Mouse (Mus musculus): Measurements from ENCODE around the gene Ugt2a1. TPM values are rescaled to one million over a fixed set of nuclear protein-coding genes. Genes with fewer than 3 reads are reported as not detected.
"Not testable (repeated sequence)": the region's sequence is repeated elsewhere in the genome, so short reads cannot be mapped to it uniquely, and the experiment has no call there.

Ugt2a1 gene
- not detected in 2 replicates for polyA plus RNA-seq (2014; fragmentation: Nextera tagmentation; extraction: Ambion mirVana)

- no peak within 1 kb of the TSS for H3K4me3 ChIP-seq (ENCODE audit: low read depth, low read length)
- no peak within 1 kb of the TSS for H3K9ac ChIP-seq (ENCODE audit: low read length)
- H3K27ac ChIP-seq (replicated peaks; ENCODE audit: low read depth, low read length) = no peak within 1 kb of the TSS
- H3K27me3 ChIP-seq (ENCODE audit: control insufficient read depth, insufficient read depth, low read length) = no peaks in the 10 kb centered on the region
- ATAC-seq (ENCODE audit: insufficient number of reproducible peaks, low FRiP score, low TSS enrichment, low read depth) (no peak), DNase-seq (ENCODE audit: low spot score) (no peak)
- no peaks in the 10 kb centered on the region for H3K4me1 ChIP-seq (ENCODE audit: control insufficient read depth, insufficient read depth, low read length)
- H3K4me2 ChIP-seq (ENCODE audit: low read depth, severe bottlenecking) = no peak within 1 kb of the TSS
- no peaks in the 10 kb centered on the region for H3K36me3 ChIP-seq (ENCODE audit: control insufficient read depth, insufficient read depth, low read length)
- WGBS = 87% methylated on average over 1 of the region's 1 CpGs
- H3K9me3 ChIP-seq (ENCODE audit: control insufficient read depth, low read length) = no peaks in the 10 kb centered on the region
Measured at GRCm38 (mm10) chr5:87490771-87491170, at the start of gene Ugt2a1. Gene Ugt2a1, minus strand, starts transcription at chr5:87490871.

DNA sequence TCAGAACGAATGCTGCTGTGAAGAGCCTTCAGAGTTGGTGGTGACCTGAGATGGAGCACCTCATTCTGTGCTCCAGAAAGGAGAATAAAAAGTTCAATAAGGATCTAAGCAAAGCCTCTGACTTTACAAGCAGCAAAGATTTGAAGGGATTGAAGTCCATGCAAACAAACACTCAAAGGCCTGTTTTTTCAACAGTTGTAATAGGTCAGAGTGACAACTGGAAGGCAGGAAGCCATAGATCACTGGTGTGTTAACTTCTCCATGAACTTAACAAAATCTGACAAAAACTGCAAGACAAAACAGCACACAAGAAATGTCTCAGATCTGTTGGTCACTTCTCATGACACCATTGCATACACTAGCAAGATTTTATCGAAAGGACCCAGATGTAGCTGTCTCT lies 47.4 kb upstream of the Ugt2a1 start, which contains the start of gene Sult1b1:
Gene Sult1b1, minus strand, starts transcription at position 85 of the 400 bp plus-strand sequence.
- H3K27ac ChIP-seq (replicated peaks; ENCODE audit: low read depth, low read length) = no peak within 1 kb of the TSS
- DNase-seq (ENCODE audit: low spot score) (no peak), ATAC-seq (ENCODE audit: insufficient number of reproducible peaks, low FRiP score, low TSS enrichment, low read depth) (no peak)
- H3K9ac ChIP-seq (ENCODE audit: low read length) = no peak within 1 kb of the TSS
- H3K9me3 ChIP-seq (ENCODE audit: control insufficient read depth, low read length) = no peaks in the 10 kb centered on the region
- H3K27me3 ChIP-seq (ENCODE audit: control insufficient read depth, insufficient read depth, low read length) = no peaks in the 10 kb centered on the region
- H3K4me2 ChIP-seq (ENCODE audit: low read depth, severe bottlenecking) = no peak within 1 kb of the TSS
- H3K4me1 ChIP-seq (ENCODE audit: control insufficient read depth, insufficient read depth, low read length) = no peaks in the 10 kb centered on the region
- H3K4me3 ChIP-seq (ENCODE audit: low read depth, low read length) = no peak within 1 kb of the TSS
- H3K36me3 ChIP-seq (ENCODE audit: control insufficient read depth, insufficient read depth, low read length) = no peaks in the 10 kb centered on the region
- 90% methylated on average over 2 of the region's 2 CpGs for WGBS

DNA sequence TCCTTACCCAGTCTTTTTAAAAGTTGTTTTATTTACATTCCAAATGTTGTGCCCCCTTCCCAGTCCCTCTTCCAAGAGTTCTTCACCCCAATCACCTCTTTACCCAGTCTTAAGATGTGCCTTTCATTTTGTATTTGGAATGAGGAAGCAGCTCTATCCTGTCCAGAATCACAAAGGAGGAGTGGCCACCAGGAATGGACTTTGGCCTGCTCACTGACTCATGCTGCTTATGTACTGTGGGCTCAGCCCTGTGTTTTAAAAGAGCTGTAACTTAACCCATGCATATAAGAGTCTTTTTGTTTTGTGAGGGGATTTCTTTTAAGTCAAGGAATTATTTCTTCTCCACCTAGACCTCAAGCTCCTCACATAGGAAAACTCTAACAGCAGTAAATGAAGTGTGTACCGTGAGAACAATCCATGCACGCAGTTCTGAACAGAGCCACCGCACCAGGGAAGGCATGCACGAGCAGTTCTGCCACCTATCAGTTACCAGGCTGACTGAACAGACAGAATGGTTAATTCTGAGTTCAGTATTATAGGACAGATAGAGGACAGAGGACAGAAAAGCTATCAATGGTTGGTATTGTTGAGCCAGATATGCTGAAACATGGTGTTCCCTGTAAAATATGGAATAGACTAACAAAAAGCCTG lies 45.4 kb upstream of the Ugt2a1 start:
- Histone ChIP-seq H3K27ac (replicated peaks; ENCODE audit: low read depth, low read length) (no peak overlapping the region), H3K36me3 (ENCODE audit: control insufficient read depth, insufficient read depth, low read length) (no peaks in the 10 kb centered on the region), H3K4me3 (ENCODE audit: low read depth, low read length) (no peak overlapping the region), H3K9me3 (ENCODE audit: control insufficient read depth, low read length) (no peaks in the 10 kb centered on the region), H3K4me1 (ENCODE audit: control insufficient read depth, insufficient read depth, low read length) (no peaks in the 10 kb centered on the region), H3K4me2 (ENCODE audit: low read depth, severe bottlenecking) (no peak overlapping the region), H3K27me3 (ENCODE audit: control insufficient read depth, insufficient read depth, low read length) (no peaks in the 10 kb centered on the region), H3K9ac (ENCODE audit: low read length) (no peak overlapping the region)
- ATAC-seq (ENCODE audit: insufficient number of reproducible peaks, low FRiP score, low TSS enrichment, low read depth) (no peak), DNase-seq (ENCODE audit: low spot score) (no peak)
- WGBS = 86% methylated on average over 4 of the region's 4 CpGs

DNA sequence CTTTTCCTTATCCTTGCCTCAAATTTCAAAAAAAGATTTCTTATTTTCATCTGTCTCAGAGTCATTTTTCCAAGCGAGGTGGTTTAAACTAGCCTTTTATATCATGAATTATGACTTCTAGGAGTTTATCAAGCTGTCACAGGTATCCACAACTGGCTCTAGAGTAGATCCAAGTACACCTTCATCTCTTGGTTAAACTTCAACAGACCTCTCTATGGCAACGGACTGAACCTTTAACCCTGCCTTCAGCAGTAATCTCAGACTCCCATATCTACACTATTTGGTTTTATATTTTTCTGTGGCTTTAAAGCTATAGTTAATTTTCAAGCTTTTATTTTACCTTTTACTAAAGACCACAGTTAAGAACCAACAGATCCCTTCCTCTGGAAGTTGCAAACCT lies 41.6 kb upstream of the Ugt2a1 start:
- no peak for ATAC-seq (ENCODE audit: insufficient number of reproducible peaks, low FRiP score, low TSS enrichment, low read depth)
- H3K4me3 ChIP-seq (ENCODE audit: low read depth, low read length) = no peak overlapping the region
- WGBS = 80% methylated on average over 2 of the region's 2 CpGs

DNA sequence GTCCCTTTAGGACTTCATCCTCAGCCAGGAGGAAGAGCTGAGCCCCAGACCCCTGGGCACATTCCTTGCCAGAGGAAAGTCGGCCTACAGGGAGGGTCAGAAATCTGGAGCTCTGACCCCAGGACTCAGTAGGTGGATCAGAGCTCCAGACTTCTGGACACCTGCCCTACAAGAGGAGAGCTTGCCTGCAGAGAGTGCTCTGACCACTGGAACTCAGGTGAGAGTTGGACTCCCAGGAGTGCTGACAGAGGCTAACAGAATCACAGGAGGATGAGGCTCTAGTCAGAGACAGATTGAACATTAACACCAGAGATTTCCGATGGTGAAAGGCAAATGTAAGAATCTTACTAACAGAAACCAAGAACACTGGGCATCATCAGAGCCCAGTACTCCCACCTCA lies 32.9 kb upstream of the Ugt2a1 start:
- not testable (repeated sequence) for H3K4me1 ChIP-seq (ENCODE audit: control insufficient read depth, insufficient read depth, low read length); H3K27ac ChIP-seq (replicated peaks; ENCODE audit: low read depth, low read length); H3K27me3 ChIP-seq (ENCODE audit: control insufficient read depth, insufficient read depth, low read length); H3K9me3 ChIP-seq (ENCODE audit: control insufficient read depth, low read length); H3K4me3 ChIP-seq (ENCODE audit: low read depth, low read length); H3K9ac ChIP-seq (ENCODE audit: low read length); H3K36me3 ChIP-seq (ENCODE audit: control insufficient read depth, insufficient read depth, low read length); ATAC-seq (ENCODE audit: insufficient number of reproducible peaks, low FRiP score, low TSS enrichment, low read depth); DNase-seq (ENCODE audit: low spot score); H3K4me2 ChIP-seq (ENCODE audit: low read depth, severe bottlenecking)
- 94% methylated on average over 2 of the region's 2 CpGs for WGBS

More for the DNA sequence above, 41.6 kb upstream of the Ugt2a1 start:
- Histone ChIP-seq H3K27me3 (ENCODE audit: control insufficient read depth, insufficient read depth, low read length) (no peaks in the 10 kb centered on the region), H3K36me3 (ENCODE audit: control insufficient read depth, insufficient read depth, low read length) (no peaks in the 10 kb centered on the region), H3K27ac (replicated peaks; ENCODE audit: low read depth, low read length) (no peak overlapping the region), H3K9ac (ENCODE audit: low read length) (no peak overlapping the region), H3K4me2 (ENCODE audit: low read depth, severe bottlenecking) (no peak overlapping the region), H3K4me1 (ENCODE audit: control insufficient read depth, insufficient read depth, low read length) (no peaks in the 10 kb centered on the region), H3K9me3 (ENCODE audit: control insufficient read depth, low read length) (no peaks in the 10 kb centered on the region)
- DNase-seq (ENCODE audit: low spot score) = no peak

GRCm38 (mm10) chr5:87505776-87506458 lies 15.2 kb upstream of the Ugt2a1 start:
- no peak for ATAC-seq (ENCODE audit: insufficient number of reproducible peaks, low FRiP score, low TSS enrichment, low read depth)
- Histone ChIP-seq H3K27ac (replicated peaks; ENCODE audit: low read depth, low read length) (no peak overlapping the region), H3K27me3 (ENCODE audit: control insufficient read depth, insufficient read depth, low read length) (no peaks in the 10 kb centered on the region), H3K9me3 (ENCODE audit: control insufficient read depth, low read length) (no peaks in the 10 kb centered on the region), H3K9ac (ENCODE audit: low read length) (no peak overlapping the region), H3K36me3 (ENCODE audit: control insufficient read depth, insufficient read depth, low read length) (no peaks in the 10 kb centered on the region), H3K4me3 (ENCODE audit: low read depth, low read length) (no peak overlapping the region), H3K4me1 (ENCODE audit: control insufficient read depth, insufficient read depth, low read length) (no peaks in the 10 kb centered on the region), H3K4me2 (ENCODE audit: low read depth, severe bottlenecking) (no peak overlapping the region)
- no peak for DNase-seq (ENCODE audit: low spot score)
- 72% methylated on average over 4 of the region's 4 CpGs for WGBS

GRCm38 (mm10) chr5:87502687-87503086 lies 12.0 kb upstream of the Ugt2a1 start:
- H3K36me3 ChIP-seq (ENCODE audit: control insufficient read depth, insufficient read depth, low read length) = no peaks in the 10 kb centered on the region
- no peak for ATAC-seq (ENCODE audit: insufficient number of reproducible peaks, low FRiP score, low TSS enrichment, low read depth)
- no peak for DNase-seq (ENCODE audit: low spot score)
- H3K4me1 ChIP-seq (ENCODE audit: control insufficient read depth, insufficient read depth, low read length) = no peaks in the 10 kb centered on the region
- H3K9me3 ChIP-seq (ENCODE audit: control insufficient read depth, low read length) = no peaks in the 10 kb centered on the region
- no peak overlapping the region for H3K9ac ChIP-seq (ENCODE audit: low read length)
- no peaks in the 10 kb centered on the region for H3K27me3 ChIP-seq (ENCODE audit: control insufficient read depth, insufficient read depth, low read length)
- WGBS = 71% methylated on average over 1 of the region's 1 CpGs
- no peak overlapping the region for H3K27ac ChIP-seq (replicated peaks; ENCODE audit: low read depth, low read length)
- H3K4me3 ChIP-seq (ENCODE audit: low read depth, low read length) = no peak overlapping the region
- H3K4me2 ChIP-seq (ENCODE audit: low read depth, severe bottlenecking) = no peak overlapping the region

GRCm38 (mm10) chr5:87499341-87499740 lies 8.7 kb upstream of the Ugt2a1 start:
- no peak overlapping the region for H3K4me3 ChIP-seq (ENCODE audit: low read depth, low read length)
- H3K4me1 ChIP-seq (ENCODE audit: control insufficient read depth, insufficient read depth, low read length) = no peaks in the 10 kb centered on the region

More at GRCm38 (mm10) chr5:87499341-87499740, 8.7 kb upstream of the Ugt2a1 start:
- no peak for ATAC-seq (ENCODE audit: insufficient number of reproducible peaks, low FRiP score, low TSS enrichment, low read depth)
- no peaks in the 10 kb centered on the region for H3K9me3 ChIP-seq (ENCODE audit: control insufficient read depth, low read length)
- no peaks in the 10 kb centered on the region for H3K36me3 ChIP-seq (ENCODE audit: control insufficient read depth, insufficient read depth, low read length)
- no peak for DNase-seq (ENCODE audit: low spot score)
- H3K27ac ChIP-seq (replicated peaks; ENCODE audit: low read depth, low read length) = no peak overlapping the region
- no peaks in the 10 kb centered on the region for H3K27me3 ChIP-seq (ENCODE audit: control insufficient read depth, insufficient read depth, low read length)
- H3K4me2 ChIP-seq (ENCODE audit: low read depth, severe bottlenecking) = no peak overlapping the region
- no peak overlapping the region for H3K9ac ChIP-seq (ENCODE audit: low read length)
